Mouse (Mus musculus): Measurements from ENCODE around the gene Stxbp3.

DNA sequence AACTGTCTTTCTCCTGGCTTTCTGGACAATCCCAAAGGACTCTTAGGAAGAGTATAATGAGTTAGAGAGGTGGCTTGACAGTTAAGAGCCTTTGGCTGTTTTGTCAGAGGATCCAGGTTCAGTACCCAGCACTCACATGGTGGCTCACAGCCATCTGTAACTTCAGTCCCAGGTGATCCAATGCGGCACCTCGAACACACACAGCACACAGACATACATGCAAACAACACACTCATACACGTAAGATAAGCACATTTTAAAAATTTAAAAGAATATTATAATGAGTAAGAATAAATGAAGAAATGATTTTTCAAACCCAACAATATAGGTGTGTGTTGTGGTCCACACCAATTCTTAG, 47.3 kb upstream of the Stxbp3 start:
- no peak for TF ChIP-seq CTCF (IDR thresholded peaks at IDR 0.05; ENCODE audit: insufficient read depth, low read depth, low read length)
- TF ChIP-seq POLR2A (IDR thresholded peaks at IDR 0.05; ENCODE audit: insufficient read depth, low read depth, low read length) = no peak

Measured in olfactory bulb, adult 2 months (tissue).